Mouse (Mus musculus): Measurements from ENCODE around the gene Gpr84.

DNA sequence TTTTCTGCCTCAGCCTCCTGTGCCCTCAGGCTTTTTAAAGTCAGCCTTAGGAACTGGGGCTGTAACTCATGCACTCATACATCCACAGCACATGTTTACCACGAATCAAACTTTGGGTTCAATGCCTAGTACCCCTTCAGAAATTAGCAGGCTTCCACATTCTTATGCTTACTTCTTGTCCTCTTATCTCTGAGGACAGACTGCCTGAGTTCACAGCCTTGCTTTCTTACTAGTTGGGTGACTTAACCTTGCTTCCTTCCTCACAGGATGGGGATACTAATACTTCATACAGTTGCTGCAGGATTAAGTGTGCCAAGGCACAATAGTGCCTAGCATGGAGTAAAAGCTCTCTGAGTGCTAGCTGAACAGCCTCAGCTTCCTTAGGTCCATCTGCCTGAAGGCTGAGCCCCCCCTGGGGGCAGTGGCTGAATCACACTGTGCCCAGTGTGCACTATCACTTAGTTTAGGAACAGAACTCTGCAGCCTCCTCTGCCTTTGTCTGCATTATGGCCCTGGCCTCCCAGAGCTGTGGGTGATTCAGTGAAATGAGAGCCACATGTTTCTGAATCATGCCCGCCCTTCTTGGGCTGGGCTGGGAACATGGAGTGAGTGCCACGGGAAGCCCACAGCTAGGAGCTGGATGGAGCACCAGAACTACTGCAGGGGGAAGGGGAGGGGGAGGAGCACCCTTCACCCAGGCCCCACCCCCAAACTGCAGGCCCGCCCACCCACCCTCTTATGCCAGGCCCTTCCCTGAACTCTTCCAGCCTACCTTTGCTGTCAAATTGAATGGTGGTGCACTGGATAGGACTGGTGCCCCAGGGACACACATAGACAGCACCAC is 48.1 kb upstream of the Gpr84 start:
- TF ChIP-seq POLR2A (IDR thresholded peaks at IDR 0.05; ENCODE audit: low read depth, low read length) = no peak
- TF ChIP-seq CTCF (IDR thresholded peaks at IDR 0.05; ENCODE audit: extremely low read depth, insufficient read length, insufficient replicate concordance, low read depth, low read length) = no peak

Data from small intestine, adult 2 months (tissue).